Mouse (Mus musculus) E14TG2a.4 (cell line): ENCODE measurements around the gene Adam30.

Experiments
- H3K27me3 ChIP-seq: 2 replicates; pipeline ENCODE4 v1.6.1; 2014; ENCODE audit warnings: low read length, control low read depth; ENCODE audit not compliant: insufficient read depth
- H3K36me3 ChIP-seq: 2 replicates; pipeline ENCODE4 v1.6.1; 2014; ENCODE audit warnings: low read length, control low read depth; ENCODE audit not compliant: insufficient read depth
- H3K4me1 ChIP-seq: replicated peaks from 2 replicates; pipeline ENCODE4 v1.6.1; 2014; ENCODE audit warnings: low read depth, low read length, control low read depth
- H3K4me3 ChIP-seq: replicated peaks from 2 replicates; pipeline ENCODE4 v1.5.1; 2014; ENCODE audit warnings: mild to moderate bottlenecking, low read length
- H3K9me3 ChIP-seq: 2 replicates; pipeline ENCODE4 v1.6.1; 2014; ENCODE audit warnings: low read length, control low read depth
- CTCF ChIP-seq: conservative IDR thresholded peaks from 2 replicates; pipeline ENCODE4 v1.5.1; 2014; ENCODE audit warnings: low read length
- NANOG ChIP-seq: IDR thresholded peaks from 2 replicates; pipeline ENCODE4 v1.6.1; 2014; ENCODE audit warnings: borderline replicate concordance, low read length, mixed read lengths
- POU5F1 ChIP-seq: IDR thresholded peaks from 2 replicates; pipeline ENCODE4 v1.6.1; 2014; ENCODE audit warnings: low read length, borderline replicate concordance

Adam30 gene

GRCm38 (mm10) chr3:98145204-98145603, 15.2 kb upstream of the Adam30 start:
- Histone ChIP-seq H3K27me3 (no peaks in the 10 kb centered on the region), H3K4me3 (no peak overlapping the region), H3K4me1 (peaks cover 13% of the 10 kb centered on the region), H3K36me3 (peaks cover 61% of the 10 kb centered on the region), H3K9me3 (peaks cover 6% of the 10 kb centered on the region)
- TF ChIP-seq CTCF (no peak), POU5F1 (no peak), NANOG (no peak)

- H3K4me1 ChIP-seq: peaks cover 13% of the 10 kb centered on the region
- H3K4me3 ChIP-seq: 0 out of 2 replicates have a peak overlapping the region, but pooled peaks have one; percentile 17
- no peaks in the 10 kb centered on the region for H3K27me3 ChIP-seq
- peaks cover 6% of the 10 kb centered on the region for H3K9me3 ChIP-seq
- H3K36me3 ChIP-seq: peaks cover 53% of the 10 kb centered on the region
- TF ChIP-seq CTCF: no peak
- no peak for TF ChIP-seq NANOG
- no peak for TF ChIP-seq POU5F1
Observed at GRCm38 (mm10) chr3:98146471-98147410, 13.7 kb upstream of the Adam30 start.

GRCm38 (mm10) chr3:98147706-98148105, 12.7 kb upstream of the Adam30 start:
- no peak overlapping the region for H3K4me3 ChIP-seq
- peaks cover 6% of the 10 kb centered on the region for H3K9me3 ChIP-seq
- peaks cover 44% of the 10 kb centered on the region for H3K36me3 ChIP-seq
- H3K27me3 ChIP-seq: no peaks in the 10 kb centered on the region
- H3K4me1 ChIP-seq: peaks cover 13% of the 10 kb centered on the region
- TF ChIP-seq POU5F1 (no peak), CTCF (no peak)

- H3K4me3 ChIP-seq: no peak overlapping the region
- TF ChIP-seq NANOG (no peak), CTCF (no peak), POU5F1 (no peak)
- H3K9me3 ChIP-seq: peaks cover 6% of the 10 kb centered on the region
- H3K36me3 ChIP-seq: peaks cover 29% of the 10 kb centered on the region
- peaks cover 13% of the 10 kb centered on the region for H3K4me1 ChIP-seq
- H3K27me3 ChIP-seq: no peaks in the 10 kb centered on the region
Observed at GRCm38 (mm10) chr3:98149881-98150280, 10.5 kb upstream of the Adam30 start.

- H3K4me1 ChIP-seq: peaks cover 6% of the 10 kb centered on the region
- TF ChIP-seq POU5F1 (no peak), CTCF (no peak), NANOG (no peak)
- H3K9me3 ChIP-seq: peaks cover 6% of the 10 kb centered on the region
- no peak overlapping the region for H3K4me3 ChIP-seq
- H3K36me3 ChIP-seq: peaks cover 28% of the 10 kb centered on the region
- no peaks in the 10 kb centered on the region for H3K27me3 ChIP-seq
Observed at GRCm38 (mm10) chr3:98151016-98151415, 9.4 kb upstream of the Adam30 start.

GRCm38 (mm10) chr3:98153460-98153859, 7.0 kb upstream of the Adam30 start:
- Histone ChIP-seq H3K27me3 (no peaks in the 10 kb centered on the region), H3K4me1 (no peaks in the 10 kb centered on the region), H3K4me3 (no peak overlapping the region), H3K9me3 (peaks cover 2% of the 10 kb centered on the region), H3K36me3 (peaks cover 4% of the 10 kb centered on the region; the same call in 1 of the 2 replicates)
- TF ChIP-seq POU5F1 (no peak), CTCF (no peak), NANOG (no peak)

GRCm38 (mm10) chr3:98156158-98156557, 4.3 kb upstream of the Adam30 start:
- TF ChIP-seq POU5F1 (no peak), CTCF (no peak), NANOG (no peak)

GRCm38 (mm10) chr3:98157073-98157472, 3.4 kb upstream of the Adam30 start:
- H3K36me3 ChIP-seq: no peaks in the 10 kb centered on the region
- H3K27me3 ChIP-seq: no peaks in the 10 kb centered on the region; the same call in 1 of the 2 replicates
- H3K4me3 ChIP-seq: no peak overlapping the region
- 0 out of 2 replicates have a peak, but pooled peaks cover 3% of the 10 kb centered on the region for H3K4me1 ChIP-seq
- no peak for TF ChIP-seq NANOG
- TF ChIP-seq CTCF: no peak
- TF ChIP-seq POU5F1: no peak
- H3K9me3 ChIP-seq: no peaks in the 10 kb centered on the region

More at GRCm38 (mm10) chr3:98156158-98156557, 4.3 kb upstream of the Adam30 start:
- Histone ChIP-seq H3K9me3 (no peaks in the 10 kb centered on the region), H3K4me1 (0 out of 2 replicates have a peak, but pooled peaks cover 3% of the 10 kb centered on the region), H3K4me3 (no peak overlapping the region), H3K36me3 (no peaks in the 10 kb centered on the region), H3K27me3 (no peaks in the 10 kb centered on the region; the same call in 1 of the 2 replicates)
